Mouse (Mus musculus): ENCODE measurements around the gene Lpar5. TPM values are rescaled to one million over a fixed set of nuclear protein-coding genes. Genes with fewer than 3 reads are reported as not detected.

Lpar5 gene
- 5.1 and 6.8 TPM in 2 replicates for total RNA-seq (2023)

DNA sequence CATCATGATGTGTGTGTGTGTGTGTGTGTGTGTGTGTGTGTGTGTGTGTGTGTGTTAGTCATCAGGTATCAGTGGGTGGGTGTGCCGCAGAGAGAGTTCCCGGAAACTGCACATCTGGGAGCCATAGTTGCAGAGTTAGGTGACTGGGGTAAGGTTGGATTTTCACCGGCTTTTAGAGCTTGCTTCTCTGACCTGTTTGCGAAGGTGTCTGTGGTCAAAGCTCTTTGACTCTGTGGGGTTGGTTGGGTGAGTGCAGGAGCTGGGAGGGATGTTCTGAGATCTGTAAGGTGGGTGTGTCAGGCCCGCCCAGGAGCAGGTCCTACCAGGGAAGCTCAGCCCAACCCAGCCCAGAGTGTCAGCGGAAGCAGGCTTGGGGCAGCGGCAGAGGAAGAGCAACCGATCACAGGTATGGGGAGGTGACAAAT, at the start of gene Lpar5:
Lpar5 (plus strand) TSS at position 350 of the 425 bp plus-strand sequence.

DNA sequence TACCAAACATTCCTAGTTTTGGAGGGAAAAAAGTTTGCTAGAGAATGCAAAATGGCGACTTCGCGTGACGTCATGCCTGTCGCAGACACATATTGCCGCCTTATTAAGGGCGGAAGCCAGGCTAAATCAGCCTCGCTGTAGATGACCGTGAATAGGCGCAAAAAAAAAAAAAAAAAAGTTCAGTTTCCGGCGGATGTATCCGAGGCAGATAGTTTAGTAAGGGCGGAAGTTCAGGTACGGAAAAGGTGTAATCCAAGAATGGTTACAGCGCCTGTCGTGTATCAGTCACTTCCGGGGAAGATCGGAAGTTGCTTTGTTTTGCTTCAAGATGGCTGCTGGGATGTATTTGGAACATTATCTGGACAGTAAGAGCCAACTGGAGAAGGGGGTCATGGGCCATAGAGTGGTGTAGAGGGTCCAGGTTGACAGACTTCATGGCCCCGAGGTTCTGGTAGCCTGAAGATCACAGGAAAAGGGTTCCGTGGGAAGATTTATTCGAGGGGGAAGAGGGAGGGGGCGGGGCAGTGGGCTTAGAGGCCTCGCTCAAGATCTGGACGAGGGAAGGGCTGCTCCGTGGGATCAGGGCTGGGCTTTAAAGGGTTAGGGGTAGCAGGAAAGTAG, 28.1 kb upstream of the Lpar5 start, which contains the start of gene Ing4:
Ing4 (plus strand) TSS at position 228 of the 621 bp plus-strand sequence.

DNA sequence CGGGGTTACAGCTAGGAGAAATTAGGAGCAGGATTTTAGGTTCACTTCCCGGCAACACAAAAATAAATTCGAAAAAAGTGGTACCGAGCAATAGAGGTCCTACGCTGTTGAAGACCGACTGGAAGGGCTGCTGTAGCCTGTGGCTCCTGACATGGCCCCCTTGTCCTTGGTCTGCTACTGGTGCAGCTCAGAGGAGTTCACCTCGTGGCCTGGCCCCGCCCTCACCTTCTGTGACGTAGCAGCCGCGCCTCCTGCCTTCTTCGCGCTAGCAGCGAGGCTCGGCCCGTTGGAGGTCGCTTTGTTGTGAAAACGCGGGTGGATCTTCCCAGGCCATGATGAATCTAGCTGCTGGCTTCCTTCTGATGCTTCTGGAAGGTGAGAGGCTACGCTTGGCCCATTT, 18.0 kb upstream of the Lpar5 start, which contains the start of gene Acrbp:
Acrbp (plus strand) TSS at position 12 of the 400 bp plus-strand sequence.

DNA sequence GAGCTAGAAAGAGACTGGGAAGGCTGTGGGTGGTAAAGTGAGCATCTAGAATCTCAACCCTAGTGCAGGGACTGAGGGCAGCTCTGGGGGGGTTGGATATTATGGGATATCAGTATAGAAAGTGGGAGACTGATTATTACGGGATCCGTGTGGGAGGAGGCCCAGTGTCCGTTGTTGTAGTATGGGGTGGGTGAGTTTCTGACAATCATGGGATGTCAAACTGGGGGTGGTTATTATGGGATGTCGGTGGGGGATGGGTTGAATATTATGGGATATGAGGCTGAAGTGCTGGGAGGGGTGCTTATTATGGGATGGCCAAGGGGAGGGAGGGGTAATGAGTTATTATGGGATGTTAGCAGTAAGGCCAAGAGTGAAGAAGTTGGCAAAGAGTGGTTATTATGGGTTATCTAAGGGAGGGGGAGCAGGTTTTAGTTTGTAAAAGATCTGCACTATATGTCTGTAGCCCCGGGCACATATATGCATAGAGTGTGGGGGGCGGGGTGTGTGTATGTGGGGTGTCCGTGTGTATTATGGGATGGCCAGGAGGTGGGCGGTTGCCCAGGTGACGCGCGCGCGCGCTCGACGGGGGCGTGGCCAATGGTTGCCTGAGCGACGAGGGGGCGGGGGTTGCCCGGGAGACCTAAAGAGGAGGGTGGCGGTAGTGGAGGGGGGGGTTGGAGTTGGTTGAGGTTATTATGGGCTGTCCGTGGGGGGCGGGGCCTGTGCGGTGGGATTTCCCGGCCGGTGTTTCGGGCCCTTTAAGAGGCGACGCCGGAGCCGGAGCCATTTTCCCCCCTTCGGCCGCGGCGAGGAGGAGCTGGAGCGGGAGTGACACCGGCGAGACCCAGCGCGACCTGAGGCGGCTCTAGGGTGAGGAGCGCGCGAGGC, 27.9 kb downstream of the Lpar5 start, which contains the start of gene Chd4:
Chd4 (plus strand) TSS at position 591 of the 888 bp plus-strand sequence.

DNA sequence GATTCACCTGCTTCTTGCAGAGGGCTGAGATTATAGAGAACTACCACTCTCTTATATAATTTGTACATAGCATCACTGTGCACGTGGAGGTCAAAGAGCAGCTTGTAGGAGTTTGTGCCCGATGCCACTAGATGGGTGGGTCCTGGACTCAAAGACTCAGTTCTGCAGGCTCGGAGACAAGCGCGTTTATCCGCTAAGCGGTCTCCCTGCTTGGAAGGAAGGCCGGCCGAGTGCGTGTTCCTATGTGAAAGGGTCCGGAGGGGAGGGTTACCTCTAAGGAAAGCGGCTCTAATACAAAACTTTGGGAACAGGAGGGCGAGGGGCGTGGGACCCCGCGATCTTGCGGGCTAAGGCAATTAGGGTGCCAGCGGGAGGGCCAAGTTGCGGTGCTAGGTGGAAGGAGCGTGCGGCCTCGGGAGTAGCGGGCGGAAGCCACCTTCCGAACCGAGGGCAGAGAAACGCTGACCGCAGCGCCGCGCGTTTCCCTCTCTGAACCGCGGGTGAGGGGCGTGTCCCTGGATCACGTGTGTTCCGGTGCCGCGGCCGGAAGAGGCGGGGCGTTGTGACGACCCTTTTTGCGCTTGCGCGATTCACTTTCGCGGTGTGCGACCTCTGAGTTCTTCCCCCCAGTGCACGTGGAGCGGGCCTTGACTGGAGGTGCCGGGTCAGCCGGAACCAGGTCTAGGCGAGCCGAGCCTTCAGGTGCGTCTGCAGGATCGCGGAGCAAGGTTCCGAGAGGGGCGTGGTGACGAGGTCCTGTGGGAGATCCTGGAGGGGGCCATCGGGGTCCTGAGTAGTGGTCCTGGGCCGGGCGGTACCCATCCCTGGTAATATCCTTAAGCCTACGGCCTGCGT, 63.8 kb downstream of the Lpar5 start, which contains the start of gene Nop2:
Nop2 (plus strand) TSS at position 608 of the 855 bp plus-strand sequence.

Other genes with a start within 250 kb of the Lpar5 start
- 41.6 and 56.4 TPM in 2 replicates for gene Usp5, start 238.4 kb upstream of the Lpar5 start, total RNA-seq (2023)
- 41.2 and 59.0 TPM in 2 replicates for gene Cdca3, start 238.4 kb upstream of the Lpar5 start, total RNA-seq (2023)
- not detected in 2 replicates for gene Gnb3, start 227.6 kb upstream of the Lpar5 start, total RNA-seq (2023)
- gene P3h3, start 210.2 kb upstream of the Lpar5 start, total RNA-seq (2023): 0.36 and 0.76 TPM in 2 replicates
- not detected in 2 replicates for gene Gpr162, start 203.9 kb upstream of the Lpar5 start, total RNA-seq (2023)
- 0.88 TPM in 1 of 2 replicates, not detected in the other for gene Cd4, start 179.7 kb upstream of the Lpar5 start, total RNA-seq (2023)
- 0.38 and 0.43 TPM in 2 replicates for gene Lag3, start 156.2 kb upstream of the Lpar5 start, total RNA-seq (2023)
- gene Ptms, start 147.8 kb upstream of the Lpar5 start, total RNA-seq (2023): 108 and 127 TPM in 2 replicates
- 82.7 and 86.2 TPM in 2 replicates for gene Mlf2, start 136.5 kb upstream of the Lpar5 start, total RNA-seq (2023)
- 15.5 and 17.7 TPM in 2 replicates for gene Cops7a, start 102.4 kb upstream of the Lpar5 start, total RNA-seq (2023)
- gene Pianp, start 71.2 kb upstream of the Lpar5 start, total RNA-seq (2023): not detected in 2 replicates
- 86.5 and 92.3 TPM in 2 replicates for gene Zfp384, start 58.8 kb upstream of the Lpar5 start, total RNA-seq (2023)
- 87.7 and 100 TPM in 2 replicates for gene Ing4, start 28.2 kb upstream of the Lpar5 start, total RNA-seq (2023)
- 7.1 and 8.5 TPM in 2 replicates for gene Acrbp, start 18.2 kb upstream of the Lpar5 start, total RNA-seq (2023)
- gene Chd4, start 28.1 kb downstream of the Lpar5 start, total RNA-seq (2023): 185 and 239 TPM in 2 replicates
- gene Nop2, start 64.0 kb downstream of the Lpar5 start, total RNA-seq (2023): 13.5 and 20.0 TPM in 2 replicates
- 24.7 and 34.6 TPM in 2 replicates for gene Iffo1, start 77.3 kb downstream of the Lpar5 start, total RNA-seq (2023)
- gene Gapdh, start 98.5 kb downstream of the Lpar5 start, total RNA-seq (2023): 693 and 1,543 TPM in 2 replicates
- gene Ncapd2, start 123.8 kb downstream of the Lpar5 start, total RNA-seq (2023): 167 and 197 TPM in 2 replicates
- 32.2 and 40.1 TPM in 2 replicates for gene Mrpl51, start 123.9 kb downstream of the Lpar5 start, total RNA-seq (2023)
- 19.8 and 26.2 TPM in 2 replicates for gene Vamp1, start 147.6 kb downstream of the Lpar5 start, total RNA-seq (2023)
- 10.2 and 11.2 TPM in 2 replicates for gene Tapbpl, start 163.9 kb downstream of the Lpar5 start, total RNA-seq (2023)
- 0.25 and 0.51 TPM in 2 replicates for gene Cd27, start 169.1 kb downstream of the Lpar5 start, total RNA-seq (2023)
- not detected in 2 replicates for gene Tuba3a, start 218.1 kb downstream of the Lpar5 start, total RNA-seq (2023)
- gene Ltbr, start 246.0 kb downstream of the Lpar5 start, total RNA-seq (2023): 45.2 and 64.4 TPM in 2 replicates

Measured in neutrophil, adult 65 days (primary cell).